Mouse (Mus musculus): ENCODE data around the gene Ccdc39. TPM values are rescaled to one million over a fixed set of nuclear protein-coding genes. Genes with fewer than 3 reads are reported as not detected.

Ccdc39 gene
- polyA plus RNA-seq, 1 experiment from 2014 or later = 13.0 TPM

Other genes with a start within 250 kb of the Ccdc39 start
- 69.2 and 70.6 TPM in 2 replicates for gene Ttc14, start 44.5 kb downstream of the Ccdc39 start, polyA plus RNA-seq (2015; fragmentation: Nextera tagmentation; extraction: Ambion mirVana)
- gene Fxr1, start 175.6 kb upstream of the Ccdc39 start, polyA plus RNA-seq (2015; fragmentation: Nextera tagmentation; extraction: Ambion mirVana) = 42.4 and 44.7 TPM in 2 replicates
- gene Dnajc19, start 237.0 kb upstream of the Ccdc39 start, polyA plus RNA-seq (2015; fragmentation: Nextera tagmentation; extraction: Ambion mirVana) = 120 and 126 TPM in 2 replicates